Mouse (Mus musculus) E14TG2a.4 (cell line): ENCODE data around the gene Nup93.

Experiments
- CTCF ChIP-seq: conservative IDR thresholded peaks from 2 replicates; pipeline ENCODE4 v1.5.1; 2014; ENCODE audit warnings: low read length
- POU5F1 ChIP-seq: IDR thresholded peaks from 2 replicates; pipeline ENCODE4 v1.6.1; 2014; ENCODE audit warnings: low read length, borderline replicate concordance

DNA sequence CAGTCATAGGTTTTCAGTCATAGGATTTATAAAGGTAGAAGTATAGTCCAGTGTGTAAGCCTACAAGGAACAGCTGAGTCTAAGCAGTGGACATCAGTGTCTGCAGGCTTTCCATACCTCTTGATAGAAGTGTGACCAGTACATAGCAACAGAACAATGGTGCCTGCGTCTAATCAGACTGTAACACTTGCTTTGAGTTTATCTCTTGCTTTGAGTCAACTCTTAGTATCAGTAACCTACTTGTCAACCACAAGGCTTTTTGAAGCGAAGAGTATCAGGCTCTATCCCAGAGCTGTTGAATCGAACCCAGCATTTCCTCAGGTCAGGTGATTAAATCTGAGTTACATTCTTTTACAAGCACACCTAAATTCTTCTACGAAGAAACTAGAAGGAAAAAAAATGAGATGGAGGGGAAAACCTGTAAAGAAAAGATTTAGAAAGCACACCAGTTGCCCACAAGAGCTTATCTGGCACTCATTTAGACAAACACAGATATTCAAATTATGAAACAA lies 25.9 kb downstream of the Nup93 start:
- TF ChIP-seq CTCF (no peak), POU5F1 (no peak)
